Mouse (Mus musculus) heart, adult 8-10 months (tissue): ENCODE results near the gene Lag3. TPM values are rescaled to one million over a fixed set of nuclear protein-coding genes. Genes with fewer than 3 reads are reported as not detected.

ENCODE experiments used
- DNase-seq: peaks from one replicate; pipeline ENCODE4 v3.0.0; 2022; ENCODE audit warnings: low spot score
- total RNA-seq, 4 experiments: library from RNA; stranded (reverse); gene quantifications; 2 replicates each; pipeline ENCODE4 v1.2.4; 2022

The Lag3 gene
- under 1 TPM in 2 of 4 experiments, not detected in 2; 0.24 to 0.75 TPM for total RNA-seq

DNA sequence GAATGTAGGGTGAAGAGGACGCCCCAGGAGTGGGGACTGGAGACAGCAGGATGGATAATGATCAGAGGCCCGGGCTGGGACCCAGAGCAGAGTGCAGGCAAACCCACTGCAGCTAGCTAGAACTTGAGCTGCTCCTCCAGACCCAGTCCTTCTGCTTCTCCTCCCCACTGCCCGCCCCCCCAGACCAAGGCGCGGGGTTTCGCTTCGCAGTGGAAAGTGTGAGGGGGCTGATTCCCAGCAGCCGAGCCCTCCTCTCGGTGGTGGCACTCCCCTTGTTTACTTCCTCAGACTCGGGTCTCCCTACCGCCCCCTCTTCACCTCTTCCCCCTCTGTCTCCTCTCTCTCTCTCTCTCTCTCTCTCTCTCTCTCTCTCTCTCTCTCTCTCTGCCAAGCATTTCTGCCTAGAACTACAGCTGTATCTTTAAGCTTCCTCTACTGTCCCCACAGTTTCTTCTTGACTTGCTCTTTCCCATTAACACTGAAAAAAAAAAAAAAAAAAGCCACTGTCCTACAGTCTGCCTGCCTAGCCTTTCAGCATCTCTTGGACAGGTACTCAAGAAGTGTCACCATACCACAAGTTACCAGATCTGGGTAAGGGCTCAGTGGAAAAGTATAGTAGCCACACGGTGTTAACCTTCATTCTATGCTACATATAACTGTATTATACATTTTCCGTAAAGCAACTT, at the start of gene Lag3:
Gene Lag3, minus strand, starts transcription at position 173 of the 686 bp plus-strand sequence.
- no peak for DNase-seq

DNA sequence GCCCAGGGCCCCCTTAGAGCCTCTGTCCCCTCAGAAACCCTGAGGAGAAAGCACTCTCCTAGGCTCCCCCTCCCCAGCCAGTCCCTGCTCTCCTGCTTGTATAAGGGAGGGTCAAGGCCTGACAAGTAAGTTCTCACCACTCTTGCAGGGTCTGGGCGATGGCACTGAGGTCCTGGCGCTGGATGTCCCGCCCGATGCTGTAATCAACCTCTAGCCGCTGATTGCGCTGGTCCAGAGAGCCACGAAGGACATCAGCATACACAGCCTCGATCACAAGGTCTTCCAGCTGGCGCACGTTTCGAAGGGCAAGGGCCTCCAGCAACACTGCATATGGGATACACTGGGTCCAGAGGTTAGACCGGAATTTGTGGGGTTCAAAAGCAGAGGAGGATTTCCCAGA, 49.5 kb upstream of the Lag3 start:
- no peak for DNase-seq

- DNase-seq, result no peak
Observed at GRCm38 (mm10) chr6:124959960-124960359, 48.5 kb upstream of the Lag3 start.

- DNase-seq, result no peak
Observed at GRCm38 (mm10) chr6:124958127-124958526, 46.6 kb upstream of the Lag3 start.

- no peak for DNase-seq
Observed at GRCm38 (mm10) chr6:124955212-124955611, 43.7 kb upstream of the Lag3 start.

DNA sequence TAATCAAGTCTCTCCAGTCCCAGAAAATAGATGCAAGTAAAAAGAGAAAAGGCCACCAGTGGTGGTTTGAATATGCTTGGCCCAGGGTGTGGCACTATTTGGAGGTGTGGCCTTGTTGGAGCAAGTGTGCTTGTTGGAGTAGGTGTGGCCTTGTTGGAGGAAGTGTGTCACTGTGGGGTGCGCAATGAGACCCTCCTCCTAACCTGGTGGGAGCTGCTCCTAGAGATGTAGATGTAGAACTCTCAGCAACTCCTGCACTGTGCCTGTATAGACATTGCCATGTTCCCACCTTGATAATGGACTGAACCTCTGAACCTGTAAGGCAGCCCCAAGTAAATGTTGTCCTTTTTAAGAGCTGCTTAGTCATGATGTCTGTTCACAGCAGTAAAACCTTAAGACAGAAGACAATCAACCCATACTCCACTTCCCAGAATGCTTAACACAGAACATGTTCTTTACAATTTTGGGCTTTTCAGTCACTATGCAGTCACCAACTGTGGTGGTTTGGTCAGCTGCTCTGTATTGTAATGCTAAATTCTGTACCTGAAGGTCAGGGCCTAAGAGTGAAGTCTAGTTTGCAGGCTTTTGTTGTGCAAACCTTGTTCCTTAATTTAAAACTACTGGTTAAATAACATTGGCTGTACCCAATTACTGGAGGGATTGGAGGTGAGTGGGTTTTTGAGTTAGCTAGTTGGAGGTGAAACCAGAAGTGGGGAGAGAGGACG, 42.6 kb upstream of the Lag3 start:
- DNase-seq, result no peak

- no peak for DNase-seq
Observed at GRCm38 (mm10) chr6:124943526-124943925, 32.0 kb upstream of the Lag3 start.

- no peak for DNase-seq
Observed at GRCm38 (mm10) chr6:124941679-124942078, 30.2 kb upstream of the Lag3 start.

GRCm38 (mm10) chr6:124938554-124938953, 27.0 kb upstream of the Lag3 start:
- no peak for DNase-seq

- no peak for DNase-seq
Observed at GRCm38 (mm10) chr6:124937493-124937892, 26.0 kb upstream of the Lag3 start.

DNA sequence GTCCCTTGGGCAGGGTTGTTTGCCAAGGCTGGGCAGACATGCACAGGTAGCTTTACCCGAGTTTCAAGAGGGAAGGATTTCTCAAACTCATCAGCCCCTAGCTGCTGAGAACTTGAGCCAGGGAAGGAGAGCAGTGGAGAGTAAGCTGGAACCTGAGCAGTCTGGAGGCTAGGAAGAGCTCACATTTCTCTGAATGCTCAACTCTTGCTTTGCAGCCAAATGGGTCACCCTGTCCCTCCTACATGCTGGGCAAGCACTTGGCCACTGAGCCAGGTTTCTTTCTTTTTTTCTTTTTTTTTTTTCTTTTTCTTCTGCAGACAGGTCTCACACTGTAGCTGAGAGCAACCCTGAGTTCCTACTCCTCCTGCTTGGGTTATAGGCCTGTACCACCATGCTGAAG, 25.2 kb upstream of the Lag3 start:
- DNase-seq, result no peak

- no peak for DNase-seq
Observed at GRCm38 (mm10) chr6:124934670-124935069, 23.2 kb upstream of the Lag3 start.

- DNase-seq, result no peak
Observed at GRCm38 (mm10) chr6:124933127-124933526, 21.6 kb upstream of the Lag3 start.

DNA sequence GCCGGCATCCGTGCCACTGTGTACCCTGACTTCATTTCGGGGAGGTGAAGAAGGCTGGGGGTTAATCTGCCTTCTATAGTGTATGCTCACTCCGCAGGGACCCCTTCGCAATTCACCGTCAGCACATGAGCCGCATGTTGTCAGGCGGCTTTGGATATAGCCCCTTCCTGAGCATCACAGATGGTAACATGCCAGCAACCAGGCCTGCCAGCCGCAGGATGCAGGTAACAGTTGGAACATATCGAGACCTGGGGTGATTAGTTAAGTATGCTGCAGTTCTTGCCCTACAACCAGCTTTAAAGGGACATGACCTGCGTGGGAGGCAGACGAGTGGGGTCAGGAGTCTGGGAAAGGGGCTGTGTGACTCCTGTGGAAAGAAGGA, 20.8 kb upstream of the Lag3 start:
- no peak for DNase-seq

GRCm38 (mm10) chr6:124931525-124932313, 20.2 kb upstream of the Lag3 start:
- DNase-seq, result no peak

DNA sequence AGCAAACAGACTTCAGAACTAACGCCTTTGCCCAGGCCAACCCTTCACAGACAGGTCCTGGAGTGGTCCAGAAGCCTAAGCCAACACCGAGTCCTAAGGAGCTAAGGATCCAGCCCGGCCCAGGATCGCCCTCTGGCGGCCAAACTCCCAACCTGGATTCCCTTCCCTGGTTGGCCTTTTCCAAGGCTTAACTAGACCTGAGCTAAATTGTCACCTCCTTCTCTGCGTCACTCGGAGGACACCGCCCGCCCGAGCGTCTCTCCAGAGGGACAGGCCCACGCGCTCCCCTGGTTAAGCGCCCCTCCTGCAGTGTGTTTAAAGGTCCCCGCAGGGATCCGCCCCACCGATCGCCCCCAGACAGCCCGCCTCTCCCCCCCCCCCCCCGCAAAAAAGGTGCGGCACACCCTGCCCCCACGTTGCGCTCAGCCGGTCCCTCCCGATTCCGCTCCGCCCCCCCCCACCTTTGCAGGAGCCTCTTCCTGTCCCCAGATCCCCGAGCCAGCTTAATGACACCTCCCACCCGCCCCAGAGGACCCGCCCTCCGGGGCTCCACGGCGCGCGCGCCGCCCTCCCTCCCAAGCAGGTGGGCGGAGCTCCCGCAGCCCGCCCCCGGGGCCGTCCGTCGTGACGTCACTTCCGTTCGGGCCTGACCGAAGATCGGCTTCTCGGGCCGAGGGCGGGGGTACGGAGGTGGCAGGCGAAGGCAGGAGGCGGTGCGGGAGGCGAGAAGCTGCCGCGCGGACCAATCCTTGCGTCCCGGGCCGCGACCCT, 19.4 kb upstream of the Lag3 start, which contains the start of gene Mlf2:
Gene Mlf2, plus strand, starts transcription at position 633 of the 771 bp plus-strand sequence.
- peak; percentile 99 for DNase-seq

DNA sequence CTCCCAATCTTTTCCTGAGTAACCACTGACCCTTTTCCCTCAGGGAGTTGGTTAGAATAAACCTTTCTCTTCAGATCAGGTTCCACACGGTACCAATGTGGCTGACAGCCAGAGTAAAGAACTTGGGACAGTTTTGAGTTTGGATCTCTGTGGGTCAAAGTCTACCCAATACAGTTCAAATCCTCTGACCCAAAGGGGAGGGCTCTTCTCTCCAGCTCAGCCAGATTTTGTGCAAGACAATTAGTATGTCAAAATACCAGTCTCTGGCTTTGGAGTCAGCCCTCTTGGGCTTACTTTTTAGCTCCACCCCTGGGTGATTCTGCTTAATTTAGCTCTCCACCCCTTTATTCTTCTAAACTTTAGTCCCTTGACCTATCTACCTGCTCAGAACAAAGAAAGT, 18.7 kb upstream of the Lag3 start:
- no peak for DNase-seq

- DNase-seq, result no peak
Observed at GRCm38 (mm10) chr6:124925941-124926340, 14.4 kb upstream of the Lag3 start.

GRCm38 (mm10) chr6:124925173-124925793, 13.8 kb upstream of the Lag3 start:
- no peak for DNase-seq

- no peak for DNase-seq
Observed at GRCm38 (mm10) chr6:124921539-124921938, 10.0 kb upstream of the Lag3 start.
